Mouse (Mus musculus) heart, adult 18-20 months (tissue): ENCODE measurements at regions not wholly inside any gene's neighbourhood (a gene's known extent, or its start where the extent isn't known, plus 50 kb on each side); places are given as distances from the start of the nearest gene placed in this dataset.

Experiments used
- DNase-seq, 2 experiments: peaks; one replicate each; pipeline ENCODE4 v3.0.0; 2021 to 2022; ENCODE audit warnings: mixed read lengths in 1 of 2

DNA sequence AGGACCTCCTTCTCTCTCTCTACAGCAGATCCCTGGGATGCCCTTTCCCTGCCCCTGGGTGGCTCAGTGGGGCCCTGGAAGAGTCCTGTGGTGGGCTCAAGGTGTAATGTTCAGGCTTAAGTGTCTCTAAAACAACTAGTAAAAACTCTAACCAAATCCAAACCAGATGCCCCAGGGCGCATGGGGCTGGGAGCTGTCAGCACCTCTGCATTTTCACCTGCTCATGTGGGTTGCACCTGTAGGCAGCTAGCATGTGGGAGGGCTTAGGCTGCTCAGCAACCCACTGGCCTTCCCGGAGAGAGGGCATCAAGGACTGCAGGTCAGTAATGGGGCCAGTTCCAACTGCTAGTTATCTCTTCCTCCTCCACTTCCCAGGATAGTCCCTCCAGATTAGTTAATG is 104.8 kb upstream of the Gm12830 start:
- DNase-seq, result no peak

DNA sequence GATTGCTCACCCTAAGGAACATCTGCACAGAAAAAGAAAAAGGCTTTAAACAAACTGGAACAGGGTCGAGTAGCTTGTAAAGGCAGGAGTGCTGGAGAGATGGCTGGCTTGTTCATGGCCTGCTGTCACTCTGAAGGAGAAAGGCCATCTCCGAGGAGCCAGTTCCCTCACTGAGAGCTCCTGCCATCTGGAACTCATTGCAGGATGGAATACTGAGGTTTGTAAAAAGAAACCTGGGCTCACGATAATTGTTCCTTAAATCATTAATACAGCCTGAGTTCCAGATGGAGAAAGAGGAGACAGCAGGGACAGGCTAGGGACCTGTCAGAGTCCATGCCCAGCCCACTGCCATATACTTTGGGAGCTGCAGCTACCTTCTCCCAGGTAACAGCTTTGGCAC is 100.8 kb upstream of the Gm12830 start:
- DNase-seq, result no peak

DNA sequence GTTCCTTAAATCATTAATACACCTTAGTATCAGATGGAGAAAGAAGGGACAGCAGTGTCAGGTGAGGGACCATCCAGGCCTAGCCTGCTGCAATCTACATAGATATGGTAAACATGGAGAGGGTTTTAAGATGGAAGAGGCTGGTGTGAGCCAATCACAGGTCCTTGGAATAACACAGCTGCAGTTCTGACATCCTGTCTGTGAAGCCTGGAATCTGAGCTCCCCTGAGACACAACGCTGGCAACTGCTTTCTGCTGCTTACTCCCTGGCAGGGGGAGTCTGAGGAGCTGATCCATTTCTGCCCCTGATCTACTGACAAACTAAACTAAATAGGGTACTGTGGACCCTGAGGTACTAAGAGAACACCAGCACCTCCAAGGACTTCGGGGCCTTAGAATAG is 100.1 kb upstream of the Gm12830 start:
- DNase-seq, result no peak

DNA sequence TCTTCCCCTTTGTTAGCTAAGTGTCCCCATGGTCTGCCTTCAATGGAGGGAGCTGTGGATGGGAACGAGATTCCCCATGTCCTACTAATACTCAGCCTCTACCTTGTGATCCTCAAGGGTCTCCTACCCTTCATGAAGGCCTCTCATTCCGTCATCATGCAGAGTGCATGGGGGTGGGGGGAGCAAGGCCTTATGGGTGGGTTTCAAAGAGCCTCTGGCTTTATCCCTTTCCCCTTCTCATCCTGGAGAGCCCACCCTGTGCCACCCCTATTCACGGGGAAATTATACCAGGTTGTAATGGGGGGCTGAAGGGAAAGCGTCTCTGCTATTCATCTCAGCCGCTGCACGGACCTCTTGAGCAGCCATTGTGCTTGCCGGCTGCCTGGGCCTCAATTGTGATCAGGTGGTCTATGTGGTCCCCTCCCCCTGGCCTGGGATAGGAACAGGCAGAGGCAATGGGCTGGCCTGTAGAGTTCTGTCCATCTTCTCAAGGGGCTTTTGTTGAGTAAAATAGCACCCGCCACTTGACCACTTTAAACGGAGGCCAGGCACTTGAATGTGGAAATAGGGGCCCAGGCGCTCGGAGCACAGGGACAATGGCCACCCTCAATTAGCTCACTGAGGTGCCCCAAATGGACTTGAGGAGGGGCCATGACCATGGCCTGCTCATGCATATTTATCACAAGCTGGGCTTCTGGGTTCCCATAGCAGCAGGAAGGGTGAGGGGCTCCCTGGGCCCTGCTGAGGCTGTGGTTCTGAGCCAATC is 93.1 kb upstream of the Gm12830 start:
- DNase-seq, result no peak

DNA sequence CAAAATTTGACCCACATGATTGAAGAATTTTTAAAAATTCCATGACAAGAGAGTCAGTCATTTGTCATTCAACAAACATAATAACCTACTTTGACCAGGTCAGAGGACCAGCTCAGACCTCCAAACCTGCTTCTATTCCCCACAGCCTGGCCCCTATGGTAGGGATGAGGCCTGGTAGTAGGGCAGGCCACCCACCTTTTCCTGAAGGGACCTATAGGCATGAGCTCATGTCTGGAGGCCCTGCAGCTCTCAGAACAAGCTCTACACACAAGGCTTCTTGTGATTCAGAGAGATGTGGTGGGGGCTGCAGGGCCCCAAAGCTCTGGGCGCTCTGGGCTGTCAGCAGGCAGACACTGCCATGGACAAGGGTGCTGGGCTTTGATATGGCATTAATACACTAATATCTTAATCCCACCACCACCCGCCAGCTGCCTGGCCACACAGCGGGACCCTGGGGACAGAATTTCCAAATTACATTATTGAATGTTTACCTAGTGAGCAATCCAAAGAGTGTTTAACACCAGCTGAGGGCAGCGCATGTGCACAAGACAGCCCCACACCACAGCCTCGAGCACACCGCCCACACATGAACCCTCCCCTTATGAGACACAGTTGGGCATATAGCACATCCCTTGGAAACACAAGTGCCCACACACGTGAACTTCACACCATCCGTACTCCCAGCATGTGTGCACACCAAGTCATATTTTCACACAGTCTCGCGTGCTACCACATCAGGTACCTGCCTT is 88.1 kb upstream of the Gm12830 start:
- no peak for DNase-seq

DNA sequence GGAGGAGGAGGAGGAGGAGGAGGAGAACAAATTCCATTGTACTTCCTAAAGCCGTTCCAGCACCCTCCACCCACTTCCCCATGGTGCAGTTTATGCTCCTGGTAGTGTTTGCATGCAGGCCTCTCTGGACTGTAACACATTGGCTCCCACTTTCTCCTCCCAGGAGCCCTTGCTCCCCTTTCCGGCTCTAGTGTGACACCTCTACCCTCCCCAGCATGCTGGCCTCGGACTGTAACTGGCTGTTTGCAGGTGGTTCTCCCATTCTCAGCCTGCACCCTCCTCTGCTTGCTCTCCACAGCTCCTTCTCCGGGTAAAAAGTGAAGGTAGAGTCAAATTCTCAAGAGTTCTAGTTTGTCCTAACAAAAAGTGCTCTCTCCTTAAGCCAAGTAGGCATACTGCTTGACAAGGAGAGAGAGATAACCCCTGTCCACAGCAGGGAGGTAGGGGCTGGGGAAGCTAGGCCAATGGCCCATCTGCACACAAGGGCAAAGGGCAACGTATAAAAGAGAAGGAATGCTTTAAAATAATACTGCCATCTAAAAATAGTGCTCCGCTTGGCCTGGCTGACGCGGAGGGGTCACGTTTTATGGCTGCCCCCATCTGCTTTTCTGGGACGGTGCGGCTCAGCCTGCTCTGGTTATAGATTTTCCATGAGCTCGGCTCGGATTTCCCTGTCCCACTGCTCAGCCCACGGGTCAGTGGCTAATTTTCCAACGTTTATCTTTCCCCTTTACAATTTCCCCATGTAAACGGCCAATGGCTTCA is 82.4 kb upstream of the Gm12830 start:
- no peak for DNase-seq

GRCm38 (mm10) chr4:114748131-114748530 is 73.4 kb upstream of the Gm12830 start:
- DNase-seq, result no peak

DNA sequence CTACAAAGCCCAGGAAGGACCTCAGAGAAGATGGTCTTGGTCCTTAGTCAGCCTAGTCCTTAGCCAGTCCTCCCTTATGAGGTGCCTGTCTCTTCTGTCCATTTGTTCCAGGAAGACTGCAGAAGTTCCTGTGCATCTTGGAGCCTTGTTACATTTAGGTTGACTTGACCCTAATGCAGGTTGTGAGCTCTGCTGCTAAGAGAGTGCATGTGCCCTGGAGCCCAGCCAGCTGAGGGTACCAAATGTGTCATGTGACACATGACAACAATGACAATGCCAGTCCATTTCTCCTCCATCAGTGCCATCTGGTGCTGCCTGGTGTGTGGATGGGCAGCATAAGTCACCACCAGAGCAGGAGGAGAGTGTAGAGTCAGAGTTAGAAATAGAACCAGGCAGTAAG is 61.7 kb upstream of the Gm12830 start:
- no peak for DNase-seq

- DNase-seq, result no peak
Measured at GRCm38 (mm10) chr4:114766643-114767393, 54.7 kb upstream of the Gm12830 start.
